Mouse (Mus musculus) Patski (cell line): ENCODE data around the gene Abcg5. TPM values are rescaled to one million over a fixed set of nuclear protein-coding genes. Genes with fewer than 3 reads are reported as not detected.

Experiments
- ATAC-seq: fragments of 100-300 bp; one replicate; pipeline ENCODE4 v1.8.0; 2021
- CTCF ChIA-PET: fragments of 350-600 bp; sonication (Branson Sonifier 250); formaldehyde crosslinking; loops from one replicate; lab custom pipeline; 2022; ENCODE audit warnings: inconsistent platforms; lab: Charles Lee
- POLR2A ChIA-PET: fragments of 350-600 bp; sonication (Branson Sonifier 250); formaldehyde crosslinking; loops from one replicate; lab custom pipeline; 2022; ENCODE audit warnings: antibody characterized with exemption, inconsistent platforms; lab: Charles Lee
- DNase-seq: peaks from one replicate; pipeline ENCODE4 v3.0.0-alpha.2; 2011; ENCODE audit warnings: low read depth, low spot score
- H3K27me3 ChIP-seq: fragments of 371-371 bp; one replicate; pipeline ENCODE4 v1.5.1; 2021
- CTCF ChIP-seq: fragments of 100-300 bp; IDR thresholded peaks from one replicate; pipeline ENCODE4 v1.5.1; 2021
- in situ Hi-C: fragments of 300-500 bp; cut with MboI; formaldehyde crosslinking; loops from 3 replicates; pipeline ENCODE4 v1.11.1; 2018; ENCODE audit warnings: low pct_unique_long_range_greater_than_20kb, mixed read lengths
- polyA plus RNA-seq: library from polyadenylated mRNA; unstranded; gene quantifications from one replicate; pipeline ENCODE4 v1.2.3, GENCODE M21; 2021

Gene Abcg5
- polyA plus RNA-seq, 1 experiment from 2014 or later: not detected

GRCm38 (mm10) chr17:84714930-84715329, 32.1 kb upstream of the Abcg5 start:
- ChIA-PET POLR2A (no interaction called here), CTCF (interaction anchor here (1.6 to 3.2 kb wide), 2 partner anchors 15 to 16 kb away, joined by 3 to 9 read pairs; no protein-coding TSS in a partner anchor)
- DNase-seq (no peak), ATAC-seq (no peak)
- in situ Hi-C loops: no loop called here
- TF ChIP-seq CTCF: no peak
- no peaks in the 10 kb centered on the region for H3K27me3 ChIP-seq

DNA sequence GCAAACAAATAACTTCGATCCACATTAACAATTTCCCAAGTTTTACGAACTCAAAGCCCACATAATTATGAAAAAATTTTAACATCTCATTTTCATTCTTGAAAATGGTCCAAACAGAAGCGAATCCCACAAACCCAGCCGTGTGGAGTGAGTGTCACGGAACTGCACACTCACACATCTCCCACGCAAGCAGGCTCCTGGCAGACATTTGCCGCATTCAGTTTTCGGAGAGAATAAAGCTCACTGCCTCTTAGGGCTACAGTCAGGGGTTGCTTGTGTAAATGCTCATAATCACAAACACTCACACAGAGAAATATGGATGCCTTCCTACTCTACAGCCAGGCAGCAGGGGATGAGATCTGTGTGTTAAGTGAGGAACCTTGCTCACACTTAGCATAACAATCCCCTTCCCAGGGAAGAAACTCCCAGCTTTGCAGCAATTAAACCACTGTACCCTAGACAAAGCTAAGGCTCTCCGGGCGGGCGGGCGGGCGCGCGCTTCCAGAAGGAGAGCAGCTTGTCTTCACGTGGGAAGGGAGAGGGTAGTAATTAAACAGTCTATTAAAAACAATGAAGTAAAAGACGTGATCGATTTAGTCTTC, 30.9 kb upstream of the Abcg5 start:
- ChIA-PET CTCF (interaction anchor here (3.2 kb wide), 1 partner anchor 15 kb away, joined by 9 read pairs; no protein-coding TSS in a partner anchor), POLR2A (no interaction called here)
- in situ Hi-C loops: no loop called here
- no peaks in the 10 kb centered on the region for H3K27me3 ChIP-seq
- DNase-seq: no peak
- no peak for TF ChIP-seq CTCF
- ATAC-seq: no peak

DNA sequence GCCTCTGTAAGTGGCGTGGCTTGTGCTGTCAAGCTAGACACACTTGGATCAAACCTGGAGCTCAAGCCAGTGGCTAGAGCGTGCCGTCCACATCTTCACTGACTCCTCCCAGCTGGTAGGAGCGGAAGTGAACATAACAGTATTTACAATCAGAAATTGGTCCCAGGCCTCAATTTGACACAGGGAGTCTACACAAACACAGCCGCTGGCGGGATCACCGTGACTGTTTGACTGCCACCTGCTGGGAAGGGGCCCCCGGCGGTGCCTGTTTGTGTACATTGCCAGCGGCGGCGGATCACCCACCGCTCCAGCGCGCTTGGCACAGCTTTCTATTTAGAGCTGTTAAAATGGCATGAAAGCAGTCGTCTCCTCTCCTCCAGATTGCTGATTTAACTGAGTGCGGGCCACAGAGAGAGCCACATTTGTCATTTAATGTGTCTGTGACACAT, 26.6 kb upstream of the Abcg5 start:
- H3K27me3 ChIP-seq: no peaks in the 10 kb centered on the region
- TF ChIP-seq CTCF: no peak
- ATAC-seq (no peak), DNase-seq (no peak)
- ChIA-PET CTCF (interaction anchor here (1.5 to 2.9 kb wide), 3 partner anchors 9 to 11 kb away, joined by 3 to 15 read pairs (median 5); no protein-coding TSS in a partner anchor), POLR2A (no interaction called here)
- in situ Hi-C loops: no loop called here

DNA sequence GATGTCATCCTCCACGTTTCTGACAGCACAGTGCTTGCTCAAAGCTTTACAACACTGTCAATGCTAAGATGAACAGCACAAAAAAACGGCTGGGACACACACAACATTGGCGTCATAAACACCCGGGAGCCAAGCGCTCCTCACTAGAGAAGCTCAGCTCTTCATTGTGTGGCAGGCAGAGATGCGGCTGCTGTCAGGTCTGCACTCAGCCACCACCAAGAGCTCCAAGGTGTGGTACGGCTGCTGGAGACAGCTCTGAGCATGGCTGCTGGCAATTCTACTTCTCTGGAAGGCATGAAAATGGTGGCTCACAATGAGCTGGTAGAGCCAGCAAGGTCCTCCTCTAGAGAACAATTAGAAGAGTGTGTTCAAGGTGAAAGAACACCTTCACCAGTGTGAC, 26.0 kb upstream of the Abcg5 start:
- no peak for TF ChIP-seq CTCF
- H3K27me3 ChIP-seq: no peaks in the 10 kb centered on the region
- in situ Hi-C loops: no loop called here
- DNase-seq (no peak), ATAC-seq (no peak)
- CTCF ChIA-PET: interaction anchor here (1.5 to 2.9 kb wide), 3 partner anchors 8 to 11 kb away, joined by 3 to 15 read pairs (median 5); no protein-coding TSS in a partner anchor
- POLR2A ChIA-PET: no interaction called here

DNA sequence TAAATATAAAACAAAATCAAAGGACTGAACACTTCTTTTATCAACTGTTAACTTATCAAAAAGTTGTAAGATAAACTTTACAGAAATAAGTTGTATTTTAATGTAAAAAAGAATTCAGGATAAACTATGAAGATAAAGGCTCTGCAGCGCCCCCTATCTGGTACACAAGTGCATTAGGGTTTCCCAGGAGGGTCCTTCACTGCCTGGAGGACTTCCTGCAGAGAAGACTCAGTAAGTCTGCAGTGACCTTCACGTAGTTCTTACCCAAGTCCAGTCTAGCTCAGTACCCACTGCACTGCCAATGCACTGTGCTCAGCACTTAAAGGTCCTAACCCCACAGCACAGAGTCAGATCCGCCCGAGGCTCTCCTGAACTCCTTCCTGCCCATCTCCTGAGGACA, 24.6 kb upstream of the Abcg5 start:
- H3K27me3 ChIP-seq: no peaks in the 10 kb centered on the region
- TF ChIP-seq CTCF: peak; percentile 64
- in situ Hi-C loops: no loop called here
- DNase-seq: no peak
- POLR2A ChIA-PET: interaction anchor here (0.9 to 1.6 kb wide), 2 partner anchors 9 to 10 kb away, joined by 3 to 7 read pairs; no protein-coding TSS in a partner anchor
- no peak for ATAC-seq
- CTCF ChIA-PET: interaction anchor here (2.1 to 2.9 kb wide), 2 partner anchors 8 to 13 kb away, joined by 5 to 15 read pairs; no protein-coding TSS in a partner anchor

DNA sequence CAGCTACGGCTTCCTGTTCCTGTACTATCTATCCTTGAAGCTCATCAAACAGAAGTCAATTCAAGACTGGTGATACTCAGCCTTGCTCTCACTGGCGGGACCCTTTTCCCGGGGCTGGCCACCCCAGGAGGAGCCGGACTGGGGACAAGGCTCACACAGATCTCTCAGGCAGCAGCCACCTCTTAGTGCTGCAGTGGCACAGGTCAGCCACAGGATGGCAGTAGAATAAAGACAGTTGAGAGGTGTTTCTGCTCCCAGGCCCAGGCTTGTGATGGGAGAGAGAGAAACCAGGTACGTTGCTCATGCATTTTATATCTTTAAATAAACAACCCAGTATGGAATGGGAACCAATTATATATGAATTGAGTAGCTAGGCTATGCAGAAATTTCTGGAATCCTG, 15.9 kb upstream of the Abcg5 start:
- POLR2A ChIA-PET: interaction anchor here (0.5 kb wide), 1 partner anchor 48 kb away, joined by 3 read pairs; no protein-coding TSS in a partner anchor
- no peaks in the 10 kb centered on the region for H3K27me3 ChIP-seq
- peak; percentile 49 for ATAC-seq
- in situ Hi-C loops: no loop called here
- CTCF ChIA-PET: interaction anchor here (0.6 to 2.4 kb wide), 16 partner anchors 9 to 224 kb away, joined by 3 to 15 read pairs (median 5); partner anchors contain the start of gene Abcg5
- no peak for DNase-seq
- no peak for TF ChIP-seq CTCF

DNA sequence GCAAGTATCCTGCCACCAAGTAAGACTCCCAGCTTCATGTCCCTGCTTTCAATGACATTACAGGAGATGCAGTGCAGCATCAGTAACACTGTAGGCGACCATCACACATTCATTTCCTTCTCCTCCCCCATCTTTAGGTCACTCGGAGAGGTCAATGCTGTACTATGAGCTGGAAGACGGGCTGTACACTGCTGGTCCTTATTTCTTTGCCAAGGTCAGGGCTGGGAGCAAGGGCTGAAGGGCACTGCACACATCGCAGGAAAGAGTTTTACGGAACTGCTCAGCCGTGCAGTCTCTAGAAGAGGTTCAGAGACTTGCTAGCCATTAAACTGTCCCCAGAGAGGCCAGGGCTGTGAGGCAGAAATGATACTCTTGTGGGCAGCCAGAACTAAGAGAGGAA, 13.7 kb upstream of the Abcg5 start:
- no peaks in the 10 kb centered on the region for H3K27me3 ChIP-seq
- ChIA-PET POLR2A (no interaction called here), CTCF (interaction anchor here (1.4 kb wide), 1 partner anchor 49 kb away, joined by 3 read pairs; no protein-coding TSS in a partner anchor)
- in situ Hi-C loops: no loop called here
- DNase-seq: no peak
- ATAC-seq: no peak
- no peak for TF ChIP-seq CTCF

- CTCF ChIA-PET: no interaction called here
- in situ Hi-C loops: no loop called here
- no peaks in the 10 kb centered on the region for H3K27me3 ChIP-seq
- ATAC-seq (no peak), DNase-seq (no peak)
- POLR2A ChIA-PET: no interaction called here
- TF ChIP-seq CTCF: no peak
Observed at GRCm38 (mm10) chr17:84693741-84694140, 10.9 kb upstream of the Abcg5 start.

- CTCF ChIA-PET: interaction anchor here (1.9 kb wide), 1 partner anchor 8 kb away, joined by 9 read pairs; no protein-coding TSS in a partner anchor
- POLR2A ChIA-PET: no interaction called here
- in situ Hi-C loops: no loop called here
- ATAC-seq (no peak), DNase-seq (no peak)
- H3K27me3 ChIP-seq: no peaks in the 10 kb centered on the region
- no peak for TF ChIP-seq CTCF
Observed at GRCm38 (mm10) chr17:84690111-84690510, 7.3 kb upstream of the Abcg5 start.

DNA sequence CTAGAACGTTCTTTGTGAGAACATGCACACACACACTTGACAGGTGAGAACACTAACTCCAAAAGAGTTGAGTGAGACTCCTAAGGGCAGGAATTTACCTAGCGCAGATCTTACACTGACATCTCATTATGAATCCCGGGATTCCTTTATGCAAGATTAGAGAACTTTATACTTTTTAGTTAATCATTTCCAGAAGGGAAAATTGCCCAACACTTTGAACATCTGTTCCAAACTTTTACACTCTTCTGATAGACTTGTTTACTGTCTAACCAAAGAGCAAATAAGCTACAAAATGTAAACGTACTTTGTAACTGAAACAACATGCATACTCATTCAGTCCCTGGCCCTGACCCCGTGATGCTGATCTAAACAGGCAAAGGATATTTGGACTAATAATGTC, 6.5 kb upstream of the Abcg5 start:
- ChIA-PET POLR2A (no interaction called here), CTCF (interaction anchor here (1.0 to 1.9 kb wide), 2 partner anchors 9 to 88 kb away, joined by 4 to 9 read pairs; no protein-coding TSS in a partner anchor)
- DNase-seq: peak; percentile 48
- no peak for ATAC-seq
- no peaks in the 10 kb centered on the region for H3K27me3 ChIP-seq
- TF ChIP-seq CTCF: no peak
- in situ Hi-C loops: no loop called here

DNA sequence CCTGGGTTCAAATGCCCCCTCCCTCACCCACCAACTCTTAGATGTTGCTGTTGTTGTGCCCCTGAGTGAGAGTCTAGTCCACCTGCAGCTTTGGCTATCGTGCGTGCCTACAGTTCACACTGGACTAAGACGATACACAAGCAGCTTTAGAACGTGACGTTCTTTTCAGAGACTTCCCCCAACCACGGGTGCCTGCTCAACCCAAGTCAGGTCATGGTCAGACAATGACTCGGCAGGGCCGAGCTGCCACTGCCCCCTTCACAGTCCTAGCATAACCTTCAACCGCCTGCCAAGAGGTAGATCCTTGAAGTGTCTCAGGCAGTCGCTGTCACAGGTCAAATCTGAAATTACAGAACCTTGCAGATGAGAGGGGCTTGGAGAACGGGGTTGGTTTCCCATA, 6.0 kb upstream of the Abcg5 start:
- ChIA-PET POLR2A (no interaction called here), CTCF (interaction anchor here (1.0 to 1.9 kb wide), 2 partner anchors 10 to 88 kb away, joined by 4 to 9 read pairs; no protein-coding TSS in a partner anchor)
- ATAC-seq (no peak), DNase-seq (no peak)
- no peak for TF ChIP-seq CTCF
- in situ Hi-C loops: no loop called here
- H3K27me3 ChIP-seq: no peaks in the 10 kb centered on the region
